Mouse (Mus musculus) inflammation-experienced regulatory T-cells, adult 6 months (primary cell): ENCODE results near the gene Trmt13. TPM values are rescaled to one million over a fixed set of nuclear protein-coding genes. Genes with fewer than 3 reads are reported as not detected.
"Not testable (repeated sequence)": the region's sequence is repeated elsewhere in the genome, so short reads cannot be mapped to it uniquely, and the experiment has no call there.

Source experiments
- ATAC-seq: one replicate; pipeline ENCODE4 v1.8.0; 2017
- polyA plus RNA-seq, 3 experiments: library from polyadenylated mRNA; unstranded; fragments of 100-300 nt; shearing (Covaris generic); gene quantifications; one replicate each; pipeline ENCODE4 v1.2.1; 2017

Gene Trmt13
- 10 to 100 TPM; 26.7 to 41.0 (median 33.8) TPM for polyA plus RNA-seq

DNA sequence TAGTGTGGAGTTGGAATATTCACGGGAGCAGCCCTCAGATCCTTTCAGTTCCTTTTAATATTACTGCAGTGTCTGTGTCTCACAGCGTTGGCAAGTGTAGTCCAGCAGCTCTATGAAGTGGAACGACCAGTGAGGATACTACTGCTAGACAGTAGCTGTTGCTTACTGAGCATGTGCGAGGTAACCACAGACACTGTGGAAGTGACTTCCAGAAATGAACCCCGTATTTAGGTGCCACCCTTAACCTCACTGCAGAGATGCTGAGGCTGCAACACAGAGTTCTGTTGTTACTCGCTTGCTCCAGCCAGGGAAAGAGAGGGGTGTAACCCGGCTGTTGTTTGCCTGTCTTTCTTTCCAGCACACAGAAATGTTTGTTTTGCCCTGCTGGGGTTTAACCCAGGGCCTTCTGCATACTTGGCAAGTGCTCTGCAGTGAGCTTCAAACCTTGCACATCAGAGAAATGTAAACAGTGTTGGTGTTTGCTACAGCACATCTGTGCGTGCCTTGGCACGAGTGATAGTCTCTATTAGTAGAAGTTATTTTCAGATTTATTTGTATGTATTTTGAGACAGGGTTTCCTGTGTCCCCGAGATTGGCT is at the start of gene Trmt13:
Gene Trmt13 (minus strand): TSS at position 293 of the 598 bp plus-strand sequence.
- ATAC-seq = no peak

- peak; percentile 84 for ATAC-seq
Observed at GRCm38 (mm10) chr3:116662463-116662863, 48.1 kb upstream of the Trmt13 start, which contains the start of gene Mfsd14a. Gene Mfsd14a, minus strand, starts transcription at chr3:116662677.

DNA sequence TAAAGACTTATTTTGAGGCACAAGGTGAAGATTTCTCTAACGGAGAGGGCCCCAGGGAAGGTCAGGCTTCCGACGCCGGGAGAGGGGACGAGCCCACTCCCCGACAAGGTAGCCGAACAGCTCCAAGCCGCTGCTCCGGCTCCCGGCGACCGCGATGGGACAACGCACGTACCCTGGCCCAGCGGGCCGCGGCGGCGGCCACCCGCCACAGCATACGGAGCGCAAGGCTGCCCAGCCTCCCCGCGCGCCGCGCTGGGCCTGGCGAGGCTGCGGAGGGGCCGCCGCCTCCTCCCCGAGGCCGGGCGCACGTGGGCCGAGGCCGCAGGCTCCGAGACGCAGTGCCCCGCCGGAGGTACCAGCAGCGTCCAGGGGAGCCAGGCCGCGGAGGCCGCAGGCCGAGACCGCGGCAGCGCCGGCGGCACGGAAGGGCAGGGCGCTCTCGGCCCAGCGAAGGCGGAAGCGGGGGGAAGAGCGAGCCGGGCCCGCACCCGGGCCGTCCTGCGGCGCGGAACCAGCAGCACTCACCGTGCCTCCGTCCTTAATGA is 47.6 kb upstream of the Trmt13 start:
- ATAC-seq = peak; percentile 53

GRCm38 (mm10) chr3:116661288-116661869 is 47.0 kb upstream of the Trmt13 start:
- peak; percentile 1 for ATAC-seq

DNA sequence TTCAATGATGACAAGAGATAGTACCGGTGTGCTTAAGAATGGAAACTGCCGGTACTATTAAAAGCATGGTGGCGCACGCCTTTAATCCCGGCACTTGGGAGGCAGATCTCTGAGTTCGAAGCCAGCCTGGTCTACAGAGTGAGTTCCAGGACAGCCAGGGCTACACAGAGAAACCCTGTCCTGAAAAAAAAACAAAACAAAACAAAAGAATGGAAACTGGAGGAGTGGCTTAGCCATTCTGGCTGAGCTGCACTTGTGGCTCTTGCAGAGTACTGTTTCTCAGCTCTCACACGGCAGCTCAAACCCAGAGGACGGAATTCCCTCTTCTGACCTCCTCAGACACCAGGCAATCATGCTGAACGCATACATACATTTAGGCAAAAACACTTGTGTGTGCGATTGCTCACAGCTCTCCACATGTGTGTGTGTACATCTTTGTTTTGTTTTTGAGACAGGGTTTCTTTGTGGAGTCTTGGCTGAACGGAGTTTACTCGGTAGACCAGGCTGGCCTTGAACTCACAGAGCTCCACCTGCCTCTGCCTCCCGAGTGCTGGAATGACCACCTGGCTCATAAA is 45.6 kb upstream of the Trmt13 start:
- ATAC-seq = no peak

- peak; percentile 39 for ATAC-seq
Observed at GRCm38 (mm10) chr3:116658928-116659565, 44.7 kb upstream of the Trmt13 start.

DNA sequence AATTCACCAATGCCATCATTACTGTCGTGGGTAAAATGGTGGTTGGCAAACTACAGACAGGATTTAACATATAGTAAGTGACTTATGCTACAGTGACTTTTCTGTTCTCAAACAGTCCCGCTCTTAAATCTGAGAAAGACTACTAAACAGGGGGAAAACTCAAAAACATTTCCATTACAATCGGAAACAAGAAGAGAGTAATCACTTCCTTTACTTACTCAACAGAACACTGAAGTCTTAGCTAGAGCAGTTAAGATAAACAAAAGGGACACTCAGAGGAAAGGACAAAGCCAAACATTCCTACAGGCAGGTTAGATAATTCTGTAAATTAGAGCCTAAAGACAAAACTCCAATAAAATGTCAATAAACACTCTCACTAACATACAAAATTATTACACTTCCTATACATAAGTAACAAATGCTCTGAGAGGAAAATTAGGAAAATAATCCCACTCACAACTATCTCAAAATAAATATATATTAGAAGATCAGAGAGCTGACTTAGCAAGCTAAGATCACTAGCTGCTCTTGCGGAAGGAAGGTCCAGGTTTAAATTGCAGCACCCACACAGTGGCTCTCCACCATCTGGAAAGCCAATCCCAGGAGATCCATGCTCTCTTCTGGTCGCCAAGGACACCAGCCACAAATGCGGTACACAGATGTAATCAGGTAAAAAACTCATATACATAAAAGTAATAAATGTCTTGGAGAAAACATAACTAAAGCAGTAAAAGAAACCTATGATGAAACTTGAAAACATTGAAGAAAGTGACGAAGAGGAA is 42.0 kb upstream of the Trmt13 start:
- ATAC-seq = peak; percentile 42

DNA sequence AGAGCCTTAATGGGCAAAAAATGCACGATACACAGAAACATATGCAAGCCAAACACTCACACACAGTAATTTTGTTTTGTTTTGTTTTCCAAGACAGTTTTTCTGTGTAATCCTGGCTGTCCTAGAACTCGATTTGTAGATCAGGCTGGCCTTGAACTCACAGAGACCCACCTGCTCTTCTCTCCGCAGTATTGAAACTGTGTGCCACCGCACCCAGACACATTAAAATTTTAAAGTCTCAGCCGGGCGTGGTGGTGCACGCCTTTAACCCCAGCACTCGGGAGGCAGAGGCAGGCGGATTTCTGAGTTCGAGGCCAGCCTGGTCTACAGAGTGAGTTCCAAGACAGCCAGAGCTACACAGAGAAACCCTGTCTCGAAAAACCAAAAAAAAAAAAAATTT is 39.7 kb upstream of the Trmt13 start:
- not testable (repeated sequence) for ATAC-seq

DNA sequence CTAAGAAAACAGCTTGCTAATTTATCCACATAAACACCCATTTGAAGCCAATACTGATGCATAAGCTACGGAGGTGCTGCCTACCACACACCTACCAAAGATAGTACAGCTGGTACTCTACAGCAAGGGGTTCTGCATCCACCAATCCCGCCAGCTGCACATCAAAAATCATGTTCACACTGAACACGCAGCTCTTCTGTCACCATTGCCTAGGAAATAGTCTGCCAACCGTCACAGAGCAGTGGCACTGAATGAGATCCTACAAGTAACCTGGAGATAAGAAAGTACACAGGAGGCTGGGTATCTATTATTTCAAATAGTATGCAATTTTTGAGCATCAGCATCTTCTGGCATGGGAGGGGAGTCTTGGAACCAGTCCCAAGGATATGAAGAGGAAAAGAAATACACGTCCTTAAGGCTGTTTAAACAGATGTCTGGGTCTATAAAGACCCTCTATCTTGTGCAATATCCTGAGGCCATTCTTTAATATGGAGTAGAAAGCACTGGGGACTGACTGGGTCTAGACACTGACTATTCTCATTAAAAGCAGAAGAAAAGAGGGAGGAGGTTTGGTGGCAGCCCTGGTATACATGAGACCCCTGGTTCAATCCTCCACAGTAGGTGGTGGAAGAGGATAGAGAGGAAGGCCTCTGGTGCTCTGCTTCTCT is 39.0 kb upstream of the Trmt13 start:
- ATAC-seq = no peak

GRCm38 (mm10) chr3:116652033-116652446 is 37.7 kb upstream of the Trmt13 start:
- no peak for ATAC-seq

GRCm38 (mm10) chr3:116650698-116651097 is 36.3 kb upstream of the Trmt13 start:
- ATAC-seq = no peak

- ATAC-seq = no peak
Observed at GRCm38 (mm10) chr3:116648805-116649204, 34.4 kb upstream of the Trmt13 start.

DNA sequence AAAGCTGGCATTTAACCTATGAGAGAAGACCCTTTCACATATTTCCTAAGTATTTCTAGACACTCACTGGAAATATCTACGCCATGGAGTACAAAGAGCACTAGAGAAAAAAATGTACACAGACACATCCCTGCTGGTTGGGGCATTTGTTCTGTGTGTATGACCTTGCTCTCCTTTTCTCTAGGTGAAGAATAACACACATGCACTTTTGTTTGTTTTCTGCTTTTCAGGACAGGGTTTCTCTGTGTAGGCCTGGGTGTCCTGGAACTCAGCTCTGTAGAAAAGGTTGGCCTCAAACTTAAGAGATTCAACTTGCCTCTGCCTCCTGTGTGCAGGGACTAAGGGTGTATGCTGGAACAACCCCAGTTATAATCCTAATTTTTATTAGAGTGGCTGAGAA is 32.0 kb upstream of the Trmt13 start:
- no peak for ATAC-seq

DNA sequence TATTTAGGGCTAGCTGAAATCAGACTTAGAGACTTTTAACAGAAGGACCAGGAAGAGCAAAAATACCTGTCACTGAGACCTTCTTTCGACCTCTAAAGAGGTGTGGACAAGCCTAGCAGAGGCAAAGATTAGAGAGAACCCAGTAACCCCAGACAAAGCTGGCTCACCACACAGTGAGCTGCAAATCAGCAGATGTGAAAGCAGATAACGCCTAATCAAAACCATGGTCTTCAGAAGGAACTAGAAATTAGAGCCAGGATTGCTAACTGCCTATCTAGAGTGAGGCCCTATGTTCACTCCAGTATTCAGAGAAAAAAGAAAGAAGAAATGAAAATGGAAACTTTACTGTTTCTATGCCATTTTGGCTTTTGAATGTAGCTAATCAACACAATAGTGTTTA is 28.0 kb upstream of the Trmt13 start:
- peak; percentile 38 for ATAC-seq

GRCm38 (mm10) chr3:116641811-116642371 is 27.5 kb upstream of the Trmt13 start:
- ATAC-seq = no peak

DNA sequence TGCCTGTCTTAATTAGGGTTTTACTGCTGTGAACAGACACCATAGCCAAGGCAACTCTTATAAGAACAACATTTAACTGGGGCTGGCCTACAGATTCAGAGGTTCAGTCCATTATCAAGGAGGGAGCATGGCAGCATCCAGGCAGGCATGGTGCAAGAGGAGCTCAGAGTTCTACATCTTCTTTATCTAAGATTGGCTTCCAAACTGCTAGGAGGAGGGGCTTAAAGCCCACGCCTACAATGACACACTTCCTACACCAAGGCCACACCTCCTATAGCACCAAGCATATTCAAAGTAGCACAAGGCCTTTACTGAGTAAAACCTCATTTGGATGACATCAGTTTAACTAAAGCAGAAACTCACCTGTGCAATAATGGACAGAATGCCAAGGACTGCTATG is 25.6 kb upstream of the Trmt13 start:
- ATAC-seq = peak; percentile 25

DNA sequence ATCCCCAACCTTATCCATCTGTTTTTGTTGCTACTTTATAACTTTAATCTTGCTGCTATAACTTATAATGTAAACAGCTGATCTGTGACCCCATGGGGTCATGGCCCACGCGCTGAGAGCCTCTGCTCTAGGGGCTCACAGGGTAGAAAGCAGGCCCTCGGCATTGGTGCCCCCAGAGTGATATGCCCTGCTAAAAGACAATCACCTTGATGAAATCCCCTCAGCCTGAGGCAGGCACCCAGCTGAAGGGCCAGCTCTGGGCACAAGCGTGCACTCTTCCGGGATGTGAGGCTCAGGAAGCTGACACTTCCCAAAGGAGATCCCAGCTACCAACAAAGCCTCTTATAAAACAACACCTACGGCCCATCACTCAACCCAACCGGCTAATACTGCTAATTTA is 24.2 kb upstream of the Trmt13 start:
- ATAC-seq = no peak

DNA sequence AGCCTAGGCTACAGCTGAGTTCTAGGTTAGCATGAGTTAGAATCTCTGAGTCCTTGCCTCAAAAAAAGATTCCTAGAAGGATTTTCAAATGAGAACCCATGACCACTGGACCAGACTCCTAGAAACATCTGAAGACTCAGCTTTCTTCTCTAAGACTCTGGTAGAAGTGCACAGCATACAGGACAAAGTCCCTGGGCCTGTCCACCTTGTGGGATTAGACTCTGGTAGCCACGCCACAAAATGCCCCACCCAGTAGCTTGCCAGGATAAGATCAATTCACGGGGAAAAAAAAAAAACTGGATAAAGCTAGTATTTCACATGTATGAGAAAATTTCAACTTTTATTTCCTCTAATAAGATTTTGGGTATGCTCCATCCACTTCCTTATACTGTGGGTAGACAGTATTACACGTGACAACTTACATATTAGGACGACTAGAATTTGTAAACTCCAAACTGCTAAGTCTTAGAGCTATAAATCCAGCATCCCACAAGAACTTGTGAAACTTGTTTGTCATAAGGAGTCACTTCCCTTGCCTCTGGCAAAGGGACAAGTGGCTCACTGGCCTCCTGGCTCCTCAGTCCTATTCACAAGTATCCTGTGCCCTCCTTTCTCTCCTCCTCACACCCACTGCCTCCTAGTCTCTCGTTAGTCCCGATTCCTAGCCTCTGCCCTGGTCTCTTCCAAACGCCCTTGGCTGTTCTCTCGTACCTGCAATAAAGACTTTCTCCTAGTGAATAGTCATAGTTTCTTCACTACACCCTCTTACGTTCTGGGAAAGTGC is 23.5 kb upstream of the Trmt13 start:
- ATAC-seq = no peak

DNA sequence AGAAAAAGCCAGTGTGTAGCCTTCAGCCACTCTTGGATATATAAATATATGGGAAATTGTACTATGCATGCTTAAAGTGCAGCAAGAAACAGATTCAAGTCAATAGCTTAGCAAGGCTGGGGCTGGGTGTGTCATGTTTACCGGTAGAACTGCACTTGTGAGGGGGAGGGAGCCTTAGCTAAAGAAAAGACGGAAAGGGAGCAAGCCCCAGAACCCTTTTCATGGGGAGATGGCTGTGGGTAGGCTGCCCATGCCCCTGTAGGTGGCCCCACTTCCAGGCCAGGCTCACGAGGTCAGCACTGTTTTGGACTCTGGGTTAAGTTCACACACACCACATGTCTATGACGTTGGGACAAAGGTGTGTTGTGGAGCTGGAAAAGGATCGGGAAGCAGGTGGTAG is 21.4 kb upstream of the Trmt13 start:
- no peak for ATAC-seq

DNA sequence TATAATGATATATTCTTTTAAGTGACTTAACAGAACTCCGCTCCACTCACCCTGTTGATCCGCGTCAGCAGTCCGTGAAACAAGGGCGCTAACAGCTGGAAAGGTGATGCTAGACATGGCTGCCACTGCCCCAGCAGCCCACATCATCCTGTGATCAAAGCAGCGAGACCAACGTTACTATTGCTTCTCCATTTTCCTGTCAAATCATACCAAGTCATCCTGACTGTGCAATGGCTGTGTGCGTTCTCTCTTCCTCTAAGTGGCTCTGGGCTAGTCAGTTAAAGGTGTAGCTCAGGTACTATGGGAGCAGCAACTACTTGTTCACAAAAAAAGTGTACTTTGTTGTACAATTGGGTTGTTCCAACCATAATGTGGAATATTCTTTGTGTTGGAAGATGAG is 20.5 kb upstream of the Trmt13 start:
- ATAC-seq = no peak

GRCm38 (mm10) chr3:116634091-116634490 is 19.7 kb upstream of the Trmt13 start:
- ATAC-seq = no peak
